Mouse (Mus musculus) mesoderm, embryonic 11.5 days (tissue): ENCODE data around the gene Olfr982.

Source experiments
- DNase-seq: peaks from one replicate; pipeline ENCODE4 v3.0.0-alpha.2; 2012; ENCODE audit warnings: low read depth, low spot score

The Olfr982 gene

DNA sequence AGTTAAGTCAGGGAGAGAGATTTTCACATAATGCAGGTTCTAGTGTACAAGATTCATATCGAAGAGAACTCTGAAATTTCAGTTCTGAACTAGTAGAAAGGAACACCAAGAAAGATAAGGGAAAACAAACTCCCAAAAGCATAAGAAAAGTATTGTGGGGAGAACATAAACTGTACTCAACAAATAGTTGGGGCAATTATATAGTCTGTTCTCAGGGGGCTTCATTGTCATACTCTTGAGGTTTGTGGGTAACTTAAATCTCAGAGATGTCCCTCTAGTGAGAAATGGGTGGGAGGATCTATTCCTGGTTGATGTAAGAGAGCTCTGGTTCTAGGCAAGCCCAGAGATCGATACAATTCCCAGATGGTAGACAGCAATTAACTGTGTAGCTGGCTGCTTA is at the start of gene Olfr982:
Gene Olfr982 (plus strand): TSS at position 301 of the 400 bp plus-strand sequence.
- no peak for DNase-seq

DNA sequence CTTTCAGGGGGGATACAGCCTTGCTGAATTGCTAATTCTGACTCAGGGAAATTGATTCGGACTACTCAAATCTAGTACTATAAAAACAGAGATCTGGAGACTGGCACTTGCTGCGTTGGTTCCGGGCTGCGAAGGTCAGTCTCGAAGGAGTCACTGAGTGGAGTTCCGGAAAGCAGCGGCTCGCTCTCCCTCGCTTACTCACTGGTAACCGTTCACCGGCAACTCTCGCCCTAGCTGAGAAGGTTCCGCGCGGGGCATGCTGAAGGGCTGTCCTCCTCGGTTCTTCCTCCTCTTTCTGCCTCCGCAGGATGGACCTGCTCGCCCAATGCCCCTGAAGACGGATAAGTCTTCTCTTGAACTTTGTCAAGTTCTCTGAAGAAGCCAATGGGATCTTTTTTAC is 23.5 kb upstream of the Olfr982 start:
- DNase-seq, result no peak

DNA sequence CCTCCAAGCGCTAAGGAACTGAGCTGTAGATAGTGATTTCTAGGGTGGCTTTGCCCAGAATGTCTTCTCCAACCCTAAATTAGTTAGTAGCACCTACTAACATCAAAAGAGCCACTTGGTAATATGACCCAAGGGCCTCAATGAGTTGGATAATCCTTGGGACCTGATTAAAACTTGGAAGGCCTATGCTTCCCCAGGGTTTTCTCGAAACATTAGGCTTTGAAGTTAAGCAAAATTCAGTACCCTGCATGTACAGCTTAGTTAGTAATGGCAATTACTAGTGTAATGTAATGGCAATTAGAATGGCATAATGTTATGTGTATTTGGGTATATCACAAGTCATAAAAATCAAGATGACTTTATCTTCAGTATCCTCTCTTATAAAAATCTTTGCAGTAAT is 19.9 kb downstream of the Olfr982 start, which contains the start of gene Olfr983:
Gene Olfr983 (minus strand): TSS at position 101 of the 400 bp plus-strand sequence.
- no peak for DNase-seq

DNA sequence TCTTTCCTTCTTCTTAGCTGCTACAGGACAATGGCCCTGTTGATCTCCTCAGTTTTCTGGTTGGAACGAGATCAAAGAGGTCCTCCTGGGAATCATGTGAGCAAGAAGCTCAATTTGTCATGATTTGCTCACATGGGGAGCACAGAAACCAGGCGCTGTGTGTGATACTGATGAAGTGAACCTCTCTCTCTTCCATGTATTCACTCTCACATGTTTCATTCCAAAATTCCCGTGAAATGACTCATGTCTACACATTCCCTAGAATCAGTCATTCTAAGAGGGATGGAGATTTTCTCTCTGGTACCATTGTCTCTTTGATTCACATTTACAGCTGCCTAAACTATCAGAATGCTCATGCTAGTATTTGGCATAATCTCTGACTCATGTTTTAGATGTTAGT is 21.1 kb downstream of the Olfr982 start:
- peak; percentile 23 for DNase-seq

DNA sequence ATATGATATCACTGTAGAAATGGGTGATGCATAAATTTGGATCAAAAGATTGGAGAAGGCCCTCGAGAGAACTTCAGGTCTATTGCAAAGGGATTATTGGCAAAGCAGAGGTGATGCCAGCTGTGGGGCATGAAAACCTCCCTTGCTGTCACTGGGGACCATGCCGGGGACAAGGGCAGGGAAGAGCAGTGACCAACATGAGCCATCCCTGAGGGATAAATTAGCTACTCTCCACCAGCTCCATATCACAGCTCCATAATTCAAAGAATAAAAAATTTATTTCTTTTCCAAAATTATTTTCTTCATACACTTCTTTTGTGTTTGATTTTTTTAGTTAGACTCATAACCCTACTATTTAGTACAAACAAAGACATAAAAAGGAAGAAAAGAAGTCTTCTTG is 40.5 kb downstream of the Olfr982 start, which contains the start of gene Olfr984:
Gene Olfr984 (minus strand): TSS at position 101 of the 400 bp plus-strand sequence.
- DNase-seq, result no peak

DNA sequence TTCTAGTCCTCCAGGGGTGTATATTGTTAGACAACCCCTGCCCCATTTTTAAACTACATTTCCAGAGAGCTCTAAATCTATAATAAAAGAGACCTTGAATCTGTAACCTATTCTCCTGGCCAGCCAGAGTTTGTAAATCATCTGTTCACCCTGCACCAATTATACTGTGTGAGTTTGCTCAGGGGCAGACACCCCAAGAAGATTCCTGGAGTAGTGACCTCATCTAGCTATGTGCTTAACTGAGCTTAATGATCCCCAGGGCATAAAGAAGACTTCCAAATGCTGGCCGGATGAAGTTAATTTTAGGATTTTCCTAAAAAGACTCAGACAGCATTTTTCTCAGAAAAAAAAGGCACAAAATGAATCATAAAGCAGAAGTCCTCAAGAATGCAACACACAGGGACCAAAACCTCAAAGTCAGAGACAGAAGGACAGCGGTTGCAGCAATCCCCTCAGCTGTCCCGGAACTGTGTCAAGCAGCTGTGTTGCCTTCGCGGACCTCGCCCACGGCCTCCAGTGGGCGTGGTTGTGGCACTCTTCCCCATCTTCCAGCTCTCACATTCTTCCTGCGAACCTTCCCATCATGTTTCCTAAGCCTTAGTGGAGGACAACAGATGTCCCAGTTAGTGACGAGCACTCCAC is 43.1 kb downstream of the Olfr982 start:
- peak; percentile 7 for DNase-seq

DNA sequence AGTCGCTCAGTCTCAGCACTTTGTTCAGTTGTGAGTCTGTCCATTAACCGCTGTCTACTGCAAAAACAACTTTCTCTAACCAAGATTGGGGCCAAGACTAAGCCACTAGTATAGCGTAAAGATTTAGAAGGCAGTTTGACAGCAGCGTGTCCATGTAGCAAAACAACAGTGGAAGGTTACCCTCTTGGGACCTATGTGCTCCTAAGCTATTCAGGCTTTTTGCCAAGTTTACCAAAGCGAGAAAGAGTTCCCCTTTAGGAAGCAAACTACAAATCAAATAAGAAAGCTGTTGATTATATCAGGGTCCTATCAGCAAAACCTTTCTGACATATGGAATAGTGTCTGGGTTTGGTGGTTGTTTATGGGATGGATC is 43.6 kb downstream of the Olfr982 start:
- no peak for DNase-seq
